Mouse (Mus musculus) bone marrow macrophage, adult 2 months (primary cell): Measurements from ENCODE around the gene Pfkfb1.

Experiments used
- CTCF ChIP-seq: IDR thresholded peaks from 2 replicates; pipeline ENCODE4 v1.5.1; 2012; ENCODE audit warnings: low read depth, mild to moderate bottlenecking, low read length, moderate library complexity
- POLR2A ChIP-seq: IDR thresholded peaks from 2 replicates; pipeline ENCODE4 v1.6.1; 2012; ENCODE audit warnings: mild to moderate bottlenecking, low read depth, low read length, borderline replicate concordance

DNA sequence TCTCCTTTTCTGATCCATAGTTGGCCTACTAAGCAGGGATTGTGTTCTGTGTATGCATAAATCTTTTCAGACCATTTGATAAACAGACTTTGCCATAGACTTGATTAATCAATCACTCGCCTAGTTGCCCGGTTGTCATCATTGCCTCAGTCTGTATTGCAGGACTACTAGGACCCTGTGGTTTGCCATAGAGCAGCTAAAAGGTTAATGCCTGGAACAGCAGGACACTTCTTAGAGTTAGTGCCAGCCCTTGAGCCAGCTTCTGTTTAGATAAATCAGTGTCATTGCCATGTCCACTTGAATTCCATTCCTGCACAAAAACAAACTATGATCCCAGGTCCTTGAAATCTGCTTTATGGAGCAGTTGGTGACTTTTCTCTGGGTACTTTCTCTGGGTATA, 10.9 kb downstream of the Pfkfb1 start:
- TF ChIP-seq CTCF (no peak), POLR2A (no peak)
